Mouse (Mus musculus) adrenal gland, postnatal 10 days (tissue): ENCODE measurements at regions not wholly inside any gene's neighbourhood (a gene's known extent, or its start where the extent isn't known, plus 50 kb on each side); places are given as distances from the start of the nearest gene placed in this dataset.

Source experiments
- DNase-seq: peaks from one replicate; pipeline ENCODE4 v3.0.0; 2021; ENCODE audit warnings: mixed read lengths

- DNase-seq = no peak
These were observed 53.5 kb upstream of the Ypel5 start for GRCm38 (mm10) chr17:72782775-72783174.

DNA sequence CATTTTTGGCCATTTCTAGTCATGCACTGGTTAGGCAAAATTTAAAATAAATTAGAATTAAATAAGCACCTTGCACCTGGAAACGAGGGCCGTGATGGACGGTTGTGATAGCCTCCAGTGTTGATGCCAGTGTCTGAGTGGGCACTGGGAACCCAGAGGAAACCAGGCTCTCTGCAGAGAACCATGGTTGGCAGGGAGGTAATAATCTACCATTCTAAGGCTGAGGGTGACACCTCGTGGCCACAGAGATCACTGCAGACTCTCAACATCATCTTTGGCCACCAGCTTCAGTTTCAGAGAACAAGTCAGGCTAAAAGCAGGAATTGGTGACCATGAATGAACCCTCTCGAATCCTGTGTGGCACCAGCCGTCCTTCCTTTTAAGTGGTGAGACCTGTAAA is 54.5 kb upstream of the Ypel5 start:
- DNase-seq = peak; percentile 71

- DNase-seq = no peak
These were observed 68.0 kb upstream of the Ypel5 start for GRCm38 (mm10) chr17:72768266-72768665.

- no peak for DNase-seq
These were observed 75.3 kb upstream of the Ypel5 start for GRCm38 (mm10) chr17:72760937-72761336.

DNA sequence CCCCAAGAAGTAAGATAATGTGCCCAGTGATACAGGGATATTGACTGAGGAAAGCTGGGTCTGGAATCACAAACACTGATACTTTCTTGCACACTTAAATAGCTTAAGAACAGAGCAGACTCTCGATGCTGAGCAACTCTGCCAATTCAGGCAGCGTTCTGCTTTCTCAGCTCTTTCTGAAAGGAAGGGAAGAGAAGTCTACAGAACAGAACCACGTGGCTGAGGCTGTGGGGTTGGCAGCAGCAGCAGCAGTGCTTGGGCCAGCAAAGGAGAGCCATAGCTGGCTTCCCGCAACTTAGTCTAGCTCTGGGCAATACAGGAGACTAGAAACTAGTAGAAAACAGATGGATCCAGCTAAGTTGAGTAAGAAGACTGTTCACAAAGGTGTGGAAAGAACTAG is 89.8 kb upstream of the Ypel5 start:
- no peak for DNase-seq

DNA sequence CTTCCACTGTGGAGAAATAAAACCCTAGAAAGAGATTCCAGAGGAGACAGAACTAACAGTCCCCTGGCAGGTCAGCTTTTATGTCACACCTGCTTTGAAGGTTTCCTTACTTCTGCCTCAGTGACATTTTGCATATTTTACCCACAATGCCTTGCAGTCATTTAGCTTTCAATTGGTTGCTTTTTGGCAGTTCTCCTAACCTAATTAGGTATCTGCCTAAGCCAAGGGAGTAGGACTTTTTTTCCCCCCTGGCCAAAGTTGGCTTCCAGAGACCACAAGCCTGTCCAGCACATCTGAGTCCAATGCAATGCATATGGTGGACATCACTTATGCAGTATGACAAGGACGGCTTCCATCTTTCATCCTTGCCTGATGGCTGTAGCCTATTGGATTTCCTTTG is 103.2 kb upstream of the Ypel5 start:
- DNase-seq = no peak

- DNase-seq = no peak
These were observed 104.6 kb upstream of the Ypel5 start for GRCm38 (mm10) chr17:72731691-72732090.

- no peak for DNase-seq
These were observed 105.1 kb upstream of the Ypel5 start for GRCm38 (mm10) chr17:72731175-72731574.

DNA sequence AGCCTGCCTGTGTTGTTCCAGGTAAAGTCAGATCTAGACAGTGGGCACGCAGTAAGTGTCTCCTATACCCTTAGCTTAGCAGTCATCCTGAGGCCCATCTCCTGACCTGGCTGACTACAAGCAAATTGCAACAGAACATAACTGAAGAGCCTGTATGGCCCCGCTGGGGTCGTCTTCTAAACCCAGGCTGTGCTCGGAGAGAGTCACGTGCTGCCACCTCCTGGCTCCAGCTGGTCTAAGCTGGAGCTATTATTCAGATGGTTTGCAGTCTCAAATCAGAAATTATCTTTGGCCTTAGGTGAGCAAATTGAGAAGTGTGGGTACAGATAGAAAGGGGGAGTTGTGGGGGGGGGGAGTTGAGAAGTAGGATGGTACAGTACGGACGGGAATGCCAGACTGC is 115.5 kb upstream of the Ypel5 start:
- no peak for DNase-seq

- DNase-seq = no peak
These were observed 115.2 kb upstream of the Alk start for GRCm38 (mm10) chr17:72719618-72720017.

- DNase-seq = no peak
These were observed 87.2 kb upstream of the Alk start for GRCm38 (mm10) chr17:72691630-72692029.

GRCm38 (mm10) chr17:72689606-72690005 is 85.2 kb upstream of the Alk start:
- no peak for DNase-seq

DNA sequence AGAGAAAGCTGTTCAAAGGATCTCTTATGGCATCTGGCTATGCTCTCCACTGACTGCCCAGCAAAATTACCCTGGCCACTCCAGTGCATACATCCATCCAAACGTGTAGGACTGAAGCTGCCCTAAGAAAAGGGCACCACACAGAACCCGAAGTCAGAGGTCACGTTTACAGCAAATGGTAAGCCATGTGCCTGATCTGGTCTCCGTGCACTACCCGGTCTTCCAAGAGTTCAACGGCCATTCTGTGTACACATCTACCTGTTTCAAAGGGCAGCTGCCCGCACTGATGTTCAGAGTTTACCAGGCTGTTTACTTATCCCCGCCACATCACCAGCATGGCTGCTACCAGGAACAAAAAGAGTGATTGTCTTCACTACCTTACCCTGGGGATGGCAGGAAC is 84.4 kb upstream of the Alk start:
- no peak for DNase-seq

GRCm38 (mm10) chr17:72674658-72675057 is 70.2 kb upstream of the Alk start:
- no peak for DNase-seq

DNA sequence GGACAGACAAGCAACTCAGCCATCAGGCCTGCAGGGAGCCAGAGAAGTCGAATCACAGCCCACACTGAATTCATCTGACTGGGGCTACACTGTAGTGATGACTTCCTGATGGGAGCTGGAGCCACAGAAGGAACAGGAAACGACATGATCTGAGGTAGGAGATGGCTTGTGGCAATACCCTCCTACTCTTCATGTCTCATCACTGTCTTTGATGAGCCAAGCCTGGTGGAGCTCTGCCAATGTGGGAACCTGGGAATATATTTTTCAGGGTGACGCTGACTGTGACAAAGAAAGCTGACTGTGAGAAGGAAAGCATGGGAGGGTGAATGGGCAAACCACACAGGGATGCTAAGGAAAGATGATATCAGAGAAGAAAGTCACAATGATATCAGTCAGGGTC is 67.6 kb upstream of the Alk start:
- no peak for DNase-seq

DNA sequence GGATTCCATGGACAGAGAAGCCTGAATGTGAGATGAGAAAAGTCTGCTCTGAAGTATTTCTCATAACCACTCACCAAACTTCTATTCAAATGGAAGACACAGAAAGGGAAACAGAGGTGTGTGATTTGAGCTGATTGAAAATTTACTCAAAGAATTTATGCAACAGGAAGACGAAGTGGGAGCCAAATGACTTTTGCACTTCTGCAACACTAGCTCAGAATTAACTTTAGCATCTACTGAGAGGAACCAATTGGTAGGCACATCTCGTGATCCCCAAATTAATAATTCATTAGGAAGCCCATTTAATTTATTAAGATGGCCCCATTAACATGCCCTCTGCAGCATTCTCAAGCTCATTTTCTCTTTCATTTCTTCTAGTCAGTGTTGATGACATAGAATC is 62.5 kb upstream of the Alk start:
- no peak for DNase-seq

DNA sequence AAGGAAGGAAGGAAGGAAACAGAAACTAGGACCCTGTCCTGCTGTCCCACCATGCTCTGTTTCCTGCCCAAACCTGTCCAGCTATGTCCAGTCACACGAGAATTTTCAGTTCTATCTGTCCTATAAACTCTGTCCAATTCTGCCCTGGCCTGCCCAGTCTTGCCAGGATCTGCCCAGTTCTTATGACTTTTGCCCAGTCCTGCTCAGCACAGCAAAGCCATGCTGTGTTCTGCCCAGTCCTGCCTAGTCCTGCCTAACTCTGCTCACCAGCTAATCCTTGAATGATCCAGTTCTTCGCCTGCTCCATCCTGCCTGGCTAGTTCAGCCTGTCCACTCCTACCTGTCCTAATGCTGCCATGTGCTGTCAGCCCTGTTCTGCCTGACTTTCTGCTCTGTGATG is 57.3 kb upstream of the Alk start:
- DNase-seq = no peak

GRCm38 (mm10) chr17:72658744-72659143 is 54.3 kb upstream of the Alk start:
- DNase-seq = no peak

DNA sequence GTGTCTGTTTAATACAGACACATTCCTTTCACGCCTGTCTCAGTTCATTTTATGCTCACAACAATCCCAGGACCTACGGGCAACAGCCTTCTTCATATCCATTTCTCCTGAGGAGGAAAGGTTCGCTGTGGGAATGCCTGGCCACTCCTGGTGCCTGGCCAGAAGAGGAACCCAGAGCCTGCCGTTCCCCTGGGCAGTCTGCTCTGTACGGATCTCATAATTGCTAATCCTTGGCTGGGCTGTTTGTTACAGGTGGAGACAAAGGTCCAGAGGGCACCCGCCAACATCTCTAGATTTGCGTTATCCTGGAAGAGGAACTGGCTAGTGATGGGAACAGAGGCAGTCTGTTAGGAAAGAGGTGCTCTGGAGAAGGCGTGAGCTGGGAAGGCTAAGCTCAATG is 53.4 kb upstream of the Alk start:
- no peak for DNase-seq
